Mouse (Mus musculus) intestine, postnatal 0 days (tissue): ENCODE results near the gene Higd1c. TPM values are rescaled to one million over a fixed set of nuclear protein-coding genes. Genes with fewer than 3 reads are reported as not detected.
A peak's percentile ranks its signal among the peaks of the same experiment; 100 is the strongest.
"Not testable (repeated sequence)": the region's sequence is repeated elsewhere in the genome, so short reads cannot be mapped to it uniquely, and the experiment has no call there.

Experiments used
- ATAC-seq: fragments of 200-750 bp; cut with Nextera tagmentation; 2 replicates; pipeline ENCODE4 v1.8.0; 2017; ENCODE audit warnings: mild to moderate bottlenecking, moderate TSS enrichment, moderate library complexity
- H3K27ac ChIP-seq: fragments of 300-500 bp; sonication (generic); 2 replicates; pipeline ENCODE4 v1.5.1; 2014; ENCODE audit warnings: mild to moderate bottlenecking, low read depth, low read length, moderate library complexity
- H3K27me3 ChIP-seq: fragments of 300-500 bp; sonication (generic); replicated peaks from 2 replicates; pipeline ENCODE4 v1.6.1; 2014; ENCODE audit warnings: low read length, mixed read lengths; ENCODE audit not compliant: control insufficient read depth, insufficient read depth
- H3K36me3 ChIP-seq: fragments of 300-500 bp; sonication (generic); 2 replicates; pipeline ENCODE4 v1.6.1; 2014; ENCODE audit warnings: mild to moderate bottlenecking, moderate library complexity; ENCODE audit not compliant: control insufficient read depth, insufficient read depth
- H3K4me1 ChIP-seq: fragments of 300-500 bp; sonication (generic); replicated peaks from 2 replicates; pipeline ENCODE4 v1.6.1; 2014; ENCODE audit warnings: antibody characterized with exemption, low read length, mixed read lengths; ENCODE audit not compliant: control insufficient read depth, insufficient read depth
- H3K4me2 ChIP-seq: fragments of 300-500 bp; sonication (generic); replicated peaks from 2 replicates; pipeline ENCODE4 v1.6.1; 2014; ENCODE audit warnings: low read depth, mild to moderate bottlenecking, moderate library complexity
- H3K4me3 ChIP-seq: fragments of 300-500 bp; sonication (generic); 2 replicates; pipeline ENCODE4 v1.5.1; 2014; ENCODE audit warnings: low read depth, low read length
- H3K9ac ChIP-seq: fragments of 300-500 bp; sonication (generic); 2 replicates; pipeline ENCODE4 v1.6.1; 2014; ENCODE audit warnings: mild to moderate bottlenecking, low read depth, low read length
- H3K9me3 ChIP-seq: fragments of 300-500 bp; sonication (generic); 2 replicates; pipeline ENCODE4 v1.6.1; 2016; ENCODE audit warnings: mixed run types; ENCODE audit not compliant: control insufficient read depth
- CTCF ChIP-seq: sonication (generic); IDR thresholded peaks from 2 replicates; pipeline ENCODE4 v1.5.1; 2016; ENCODE audit warnings: low read depth, mild to moderate bottlenecking, control low read depth, antibody characterized with exemption, moderate library complexity
- WGBS: fragments of 180-500 bp; shearing (Covaris S2); extraction: QIAGEN DNeasy Blood & Tissue Kit; methylation state at CpG from one replicate; pipeline ENCODE4 v1.1.7; 2014; 5-methylcytosine and 5-hydroxymethylcytosine counted together
- polyA plus RNA-seq: library from polyadenylated mRNA; unstranded; fragments of >200 nt; fragmentation: Nextera tagmentation; extraction: Ambion mirVana; gene quantifications from 2 replicates; pipeline ENCODE4 v1.2.1, GENCODE M21; 2015

Higd1c gene
- polyA plus RNA-seq, 1 experiment from 2014 or later, result not detected

DNA sequence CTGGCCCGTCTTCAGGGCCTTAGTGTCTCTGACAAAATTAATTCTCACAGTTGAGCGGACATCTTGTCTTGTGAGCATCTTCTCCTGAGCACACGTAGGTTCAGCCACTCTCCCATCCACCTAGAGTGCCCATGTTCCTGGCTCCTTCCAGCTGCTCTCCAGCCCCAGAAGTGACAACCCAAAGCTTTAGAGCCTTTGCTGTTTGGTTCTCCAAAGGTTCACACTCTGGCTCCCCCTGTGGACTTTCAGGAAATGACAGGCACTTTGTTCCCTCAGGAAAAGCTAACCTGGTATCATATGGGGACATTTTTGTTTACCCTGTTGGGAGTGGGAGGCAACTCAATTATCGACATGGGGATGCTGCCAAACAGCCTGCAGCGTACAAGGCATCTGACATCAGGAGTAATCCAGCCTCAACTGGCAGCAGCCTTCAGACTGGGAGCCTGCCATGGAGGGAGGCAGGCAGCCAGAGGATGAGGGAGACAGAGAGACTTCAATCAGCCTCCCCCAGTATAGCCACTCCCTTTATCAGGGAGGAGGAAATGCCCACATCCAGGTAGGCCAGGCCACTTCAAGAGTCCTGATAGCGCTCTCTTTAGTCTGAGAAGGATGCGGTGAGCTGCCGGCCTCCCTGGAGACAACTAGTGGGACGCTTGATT is 13.6 kb downstream of the Higd1c start:
- not testable (repeated sequence) for H3K4me1 ChIP-seq, ATAC-seq, H3K27me3 ChIP-seq, H3K27ac ChIP-seq, H3K9ac ChIP-seq, H3K36me3 ChIP-seq, H3K4me3 ChIP-seq, H3K4me2 ChIP-seq, H3K9me3 ChIP-seq
- 22% methylated on average over 3 of the region's 9 CpGs for WGBS
- TF ChIP-seq CTCF, result peak; percentile 41

DNA sequence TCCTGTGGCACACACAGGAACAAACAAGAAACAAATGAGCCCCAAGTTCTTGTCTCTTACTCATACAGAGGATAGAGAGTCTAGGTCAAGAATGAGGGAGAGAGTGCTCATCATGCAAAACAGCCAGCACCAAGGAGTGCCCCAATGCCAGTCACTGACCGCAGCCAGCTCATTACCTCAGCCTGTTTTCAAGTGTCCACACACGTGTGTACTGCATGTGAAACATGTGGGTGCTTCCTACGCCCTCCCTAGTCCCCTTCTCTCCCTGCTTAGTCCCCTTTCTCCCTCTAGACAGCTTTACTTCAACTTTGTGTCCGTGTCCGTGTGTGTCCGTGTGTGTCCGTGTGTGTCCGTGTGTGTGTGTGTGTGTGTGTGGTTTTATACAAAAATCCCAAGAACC is 15.3 kb downstream of the Higd1c start:
- Histone ChIP-seq H3K9ac (no peak overlapping the region), H3K27ac (no peak overlapping the region), H3K27me3 (no peaks in the 10 kb centered on the region), H3K4me1 (no peaks in the 10 kb centered on the region), H3K4me2 (no peak overlapping the region), H3K9me3 (no peaks in the 10 kb centered on the region), H3K36me3 (no peaks in the 10 kb centered on the region), H3K4me3 (no peak overlapping the region)
- no peak for ATAC-seq
- no peak for TF ChIP-seq CTCF
- 83% methylated on average over 8 of the region's 8 CpGs for WGBS

DNA sequence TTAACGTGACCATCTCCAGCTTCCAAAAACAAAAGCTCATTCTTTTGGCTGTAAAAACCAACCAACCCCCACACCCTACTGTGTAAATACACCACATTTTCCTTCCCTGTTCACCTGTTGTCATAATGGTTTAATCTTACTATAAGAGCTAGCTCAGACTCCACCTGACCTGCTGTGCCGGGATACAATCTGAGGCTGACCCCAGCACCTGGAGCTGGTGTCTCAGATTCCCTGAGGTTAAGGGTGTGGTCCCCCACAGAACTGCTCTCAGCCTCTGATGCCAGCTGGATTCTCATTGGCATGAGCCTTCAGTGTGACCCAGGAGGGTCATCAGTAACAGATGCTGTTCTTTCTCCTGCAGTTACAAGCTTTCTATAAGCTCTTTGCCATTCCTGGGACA is 15.8 kb downstream of the Higd1c start:
- no peak for TF ChIP-seq CTCF
- Histone ChIP-seq H3K27me3 (no peaks in the 10 kb centered on the region), H3K4me3 (no peak overlapping the region), H3K27ac (no peak overlapping the region), H3K4me2 (no peak overlapping the region), H3K9ac (no peak overlapping the region), H3K9me3 (no peaks in the 10 kb centered on the region), H3K36me3 (no peaks in the 10 kb centered on the region), H3K4me1 (no peaks in the 10 kb centered on the region)
- peak; percentile 48 for ATAC-seq
- 39% methylated on average over 2 of the region's 2 CpGs for WGBS

DNA sequence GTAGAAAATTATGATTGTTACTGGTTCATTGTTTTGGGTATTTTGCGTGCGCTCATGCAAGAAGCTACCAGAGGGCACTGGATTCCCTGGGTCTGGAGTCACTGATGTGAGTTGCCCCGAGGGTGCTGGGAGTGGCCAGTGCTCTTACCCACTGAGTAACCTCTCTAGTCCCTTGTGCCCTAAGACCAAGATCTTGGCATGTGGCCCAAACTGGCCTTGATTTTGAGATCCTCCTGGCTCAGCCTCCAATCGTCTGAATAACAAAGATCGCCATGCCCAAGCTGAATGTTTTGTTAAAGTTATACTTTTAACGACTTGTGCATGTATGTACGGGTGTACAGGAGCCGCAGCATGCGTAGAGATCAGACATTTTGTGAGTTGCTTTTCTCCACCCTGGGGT is 21.4 kb downstream of the Higd1c start:
- 91% methylated on average over 9 of the region's 9 CpGs for WGBS

DNA sequence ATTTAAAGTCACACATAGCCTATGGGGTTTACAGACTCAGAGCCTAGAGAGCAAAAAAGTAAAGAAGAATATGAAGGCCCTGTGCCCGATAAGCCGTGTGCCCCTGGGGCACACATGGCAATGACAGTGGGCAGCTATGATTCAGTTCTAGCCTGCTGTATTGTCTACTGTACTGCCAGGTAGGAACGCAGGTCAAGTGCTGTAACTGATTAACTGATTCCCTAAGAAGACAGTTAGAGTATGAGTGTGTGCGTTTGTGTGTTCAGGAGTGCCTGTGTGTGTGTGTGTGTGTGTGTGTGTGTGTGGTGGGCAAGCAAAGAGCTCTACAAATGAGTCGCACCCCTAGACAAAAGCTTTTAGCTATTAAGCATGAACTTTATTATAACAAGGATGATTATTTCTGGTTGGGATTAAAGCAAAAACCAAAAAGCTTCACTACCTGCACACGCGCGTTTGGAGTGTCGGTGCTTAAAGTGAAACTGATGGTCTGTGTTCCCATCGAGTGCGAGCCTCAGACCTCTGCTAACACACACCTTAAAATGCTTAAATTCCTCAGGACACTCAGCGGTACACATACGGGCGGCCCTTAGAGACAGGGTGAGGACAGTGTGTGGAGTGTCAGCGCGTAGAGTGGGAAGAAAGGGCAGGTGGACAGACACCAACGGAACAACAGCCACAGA is 23.3 kb downstream of the Higd1c start:
- no peak for ATAC-seq
- 77% methylated on average over 17 of the region's 17 CpGs for WGBS

More for the DNA sequence above, 21.4 kb downstream of the Higd1c start:
- no peak overlapping the region for H3K4me3 ChIP-seq
- TF ChIP-seq CTCF, result no peak
- H3K27me3 ChIP-seq, result no peaks in the 10 kb centered on the region
- no peak overlapping the region for H3K27ac ChIP-seq
- no peak overlapping the region for H3K4me2 ChIP-seq
- H3K36me3 ChIP-seq, result no peaks in the 10 kb centered on the region
- no peak overlapping the region for H3K9ac ChIP-seq
- no peak for ATAC-seq
- no peaks in the 10 kb centered on the region for H3K4me1 ChIP-seq
- no peaks in the 10 kb centered on the region for H3K9me3 ChIP-seq

DNA sequence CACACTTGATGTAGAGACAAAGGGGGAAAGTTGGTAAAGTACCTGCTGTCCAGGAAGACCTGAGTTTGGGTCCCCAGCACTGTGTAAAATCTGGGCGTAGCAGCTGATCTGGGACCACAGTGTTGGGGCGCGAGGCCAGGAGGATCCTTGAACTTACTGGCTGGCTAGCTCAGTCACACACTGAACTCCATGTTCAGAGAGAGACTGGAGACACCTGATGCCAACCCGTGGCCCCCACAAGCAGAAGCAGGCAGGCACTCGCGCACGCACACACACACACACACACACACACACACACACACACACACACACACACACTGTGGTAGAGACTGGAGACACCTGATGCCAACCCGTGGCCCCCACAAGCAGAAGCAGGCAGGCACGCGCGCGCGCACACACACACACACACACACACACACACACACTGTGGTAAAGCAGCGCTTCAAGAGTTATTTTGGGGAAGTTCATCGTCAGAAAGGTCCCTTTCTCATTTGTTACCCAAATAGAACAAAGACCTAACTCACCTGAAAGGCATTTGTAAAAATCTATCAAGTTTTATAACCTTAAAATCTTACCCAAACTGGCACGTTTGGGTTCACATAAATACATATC is 24.0 kb downstream of the Higd1c start:
- Histone ChIP-seq H3K27me3 (no peaks in the 10 kb centered on the region), H3K4me1 (no peaks in the 10 kb centered on the region), H3K27ac (no peak overlapping the region), H3K9ac (no peak overlapping the region), H3K36me3 (0 out of 2 replicates have a peak, but pooled peaks cover 1% of the 10 kb centered on the region), H3K4me2 (no peak overlapping the region), H3K9me3 (no peaks in the 10 kb centered on the region), H3K4me3 (no peak overlapping the region)
- ATAC-seq, result no peak
- TF ChIP-seq CTCF, result no peak
- 89% methylated on average over 16 of the region's 16 CpGs for WGBS

More for the DNA sequence above, 23.3 kb downstream of the Higd1c start:
- Histone ChIP-seq H3K36me3 (no peaks in the 10 kb centered on the region), H3K9ac (no peak overlapping the region), H3K4me1 (no peaks in the 10 kb centered on the region), H3K4me3 (no peak overlapping the region), H3K4me2 (no peak overlapping the region), H3K9me3 (no peaks in the 10 kb centered on the region), H3K27me3 (no peaks in the 10 kb centered on the region), H3K27ac (no peak overlapping the region)
- no peak for TF ChIP-seq CTCF
